Mouse (Mus musculus) effector memory CD4-positive, alpha-beta T cell, adult 5 months (primary cell): Measurements from ENCODE around the gene Gm4779. TPM values are rescaled to one million over a fixed set of nuclear protein-coding genes. Genes with fewer than 3 reads are reported as not detected.

Source experiments
- polyA plus RNA-seq: library from polyadenylated mRNA; unstranded; fragments of 100-300 nt; shearing (Covaris generic); gene quantifications from one replicate; pipeline ENCODE4 v1.2.1, GENCODE M21; 2017

Gene Gm4779
- not detected for polyA plus RNA-seq

GRCm38 (mm10) chrX:101794342-101794741, at the start of gene Gm4779, which contains the start of gene 8030474K03Rik:
TSS of gene Gm4779 (minus strand) at chrX:101794423.
TSS of gene 8030474K03Rik (plus strand) at chrX:101794656.

Other genes starting within 250 kb of the Gm4779 start
- 267 TPM for gene Ogt, start 154.4 kb downstream of the Gm4779 start, polyA plus RNA-seq
- gene Cxcr3, start 60.2 kb downstream of the Gm4779 start, polyA plus RNA-seq = 316 TPM
- not detected for gene 8030474K03Rik, start 233 bp upstream of the Gm4779 start, polyA plus RNA-seq
- gene Nhsl2, start 55.0 kb upstream of the Gm4779 start, polyA plus RNA-seq = 7.3 TPM